ENCODE assay signal across 20 mouse cellular contexts in the genomic region with DNA sequence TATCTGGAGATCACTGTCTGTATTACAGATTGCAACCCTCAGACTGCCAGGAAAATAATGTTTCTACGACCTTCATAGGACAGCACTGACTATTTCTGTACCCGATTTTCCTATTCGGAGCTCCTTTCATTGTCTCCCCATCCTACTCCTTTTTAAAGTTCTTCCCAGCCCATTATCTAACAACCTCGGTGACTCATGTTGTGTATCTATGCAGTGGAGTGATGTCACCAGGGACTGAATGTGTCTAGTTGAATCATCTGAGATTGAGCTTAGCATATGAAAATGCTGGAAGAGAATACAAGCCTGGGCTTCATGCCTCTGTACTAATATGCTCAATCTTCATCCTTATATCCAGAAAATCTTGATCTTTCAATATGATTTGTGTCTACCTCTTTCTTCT. TPM values are rescaled to one million over a fixed set of nuclear protein-coding genes. Genes with fewer than 3 reads are reported as not detected.
A peak's percentile ranks its signal among the peaks of the same experiment; 100 is the strongest.
DNase-seq lines count a peak whose midpoint lies in the region; ATAC-seq and TF ChIP-seq lines count a peak whose summit lies in the region.
"Had no signal": no experiment of that assay in that cellular context is flagged by ENCODE, and none has a peak within 500 bp of the region (broad histone marks: within the 10 kb centered on the region; RNA-seq: fewer than 3 reads in every experiment).

No protein-coding gene starts in this region.

- H3K27ac ChIP-seq in hindbrain, postnatal 0 days: no peak overlapping the region
- H3K27ac ChIP-seq: embryonic facial prominence, embryonic 12.5 days; forebrain, embryonic 15.5 days; heart, adult 2 months; heart, embryonic 15.5 days; hindbrain, embryonic 13.5 days; intestine, embryonic 15.5 days had no signal

- peak; percentile 29 for DNase-seq in adrenal gland, adult 2 months
- DNase-seq in adrenal gland, adult 8-10 months: no peak
- DNase-seq in layer of hippocampus, adult 9-11 months: peak; percentile 49
- no peak for DNase-seq in layer of hippocampus, postnatal 14 days (ENCODE audit: low spot score in 2 of 2)
- DNase-seq in MN1 (ENCODE audit: low spot score): peak; percentile 30
- DNase-seq in brain, adult 2 months (ENCODE audit: low read depth, low spot score): peak; percentile 86
- no peak for DNase-seq in hindbrain, postnatal 0 days (ENCODE audit: low spot score)
- DNase-seq: cerebellum, adult 11 months; cerebellum, adult 8-10 months; cerebellum, postnatal 25 days; gastrocnemius, postnatal 14 days; heart, adult 2 months; heart, postnatal 14 days had no signal

- no peak for ATAC-seq in hindbrain, postnatal 0 days
- ATAC-seq: forebrain, embryonic 15.5 days; intestine, embryonic 15.5 days had no signal

- no peak overlapping the region for H3K4me2 ChIP-seq in hindbrain, postnatal 0 days (ENCODE audit: low read depth, low read length)
- H3K4me2 ChIP-seq: embryonic facial prominence, embryonic 12.5 days; forebrain, embryonic 15.5 days; heart, embryonic 11.5 days; heart, embryonic 15.5 days; hindbrain, embryonic 13.5 days; intestine, embryonic 15.5 days had no signal

- no peaks in the 10 kb centered on the region for H3K36me3 ChIP-seq in hindbrain, postnatal 0 days (ENCODE audit: insufficient read depth, low read length)
- H3K36me3 ChIP-seq: embryonic facial prominence, embryonic 12.5 days; forebrain, embryonic 15.5 days; heart, embryonic 15.5 days; hindbrain, embryonic 13.5 days; intestine, embryonic 15.5 days had no signal

- H3K4me3 ChIP-seq in hindbrain, postnatal 0 days (ENCODE audit: low read length): no peak overlapping the region
- H3K4me3 ChIP-seq: embryonic facial prominence, embryonic 12.5 days; forebrain, embryonic 15.5 days; heart, adult 2 months; heart, embryonic 15.5 days; hindbrain, embryonic 13.5 days; intestine, embryonic 15.5 days had no signal

- H3K27me3 ChIP-seq in hindbrain, postnatal 0 days (ENCODE audit: insufficient read depth, low read length): no peaks in the 10 kb centered on the region
- H3K27me3 ChIP-seq: embryonic facial prominence, embryonic 12.5 days; forebrain, embryonic 15.5 days; heart, embryonic 15.5 days; hindbrain, embryonic 13.5 days; intestine, embryonic 15.5 days had no signal

- no peak for TF ChIP-seq CTCF in hindbrain, postnatal 0 days (IDR thresholded peaks at IDR 0.05; ENCODE audit: low read depth)

- no peak overlapping the region for H3K9ac ChIP-seq in hindbrain, postnatal 0 days (replicated peaks; ENCODE audit: low read length)
- H3K9ac ChIP-seq: embryonic facial prominence, embryonic 12.5 days; forebrain, embryonic 15.5 days; heart, embryonic 15.5 days; hindbrain, embryonic 13.5 days; intestine, embryonic 15.5 days had no signal

- no peaks in the 10 kb centered on the region for H3K4me1 ChIP-seq in hindbrain, postnatal 0 days (ENCODE audit: insufficient read depth, low read length)
- H3K4me1 ChIP-seq: embryonic facial prominence, embryonic 12.5 days; forebrain, embryonic 15.5 days; heart, embryonic 15.5 days; hindbrain, embryonic 13.5 days; intestine, embryonic 15.5 days had no signal

- WGBS in hindbrain, postnatal 0 days: 93% methylated on average over 4 of the region's 4 CpGs

- no peaks in the 10 kb centered on the region for H3K9me3 ChIP-seq in hindbrain, postnatal 0 days (ENCODE audit: low read length)
- H3K9me3 ChIP-seq: heart, embryonic 15.5 days; hindbrain, embryonic 13.5 days; intestine, embryonic 15.5 days had no signal

RNA-seq across cellular contexts. Expression of gene Syn3, which starts 15.1 kb away (rescaled TPM):
- total RNA-seq in adrenal gland, adult 2 months (2021): 1 to 10 TPM; 2.7 to 3.6 TPM
- 1.1 and 1.3 TPM in 2 replicates for polyA plus RNA-seq in adrenal gland, adult 2 months (2012; rRNA removed)
- 1 to 10 TPM; 3.7 to 5.7 (median 4.2) TPM for total RNA-seq in adrenal gland, adult 8-10 months (2022)
- 10 to 100 TPM; 27.1 to 28.4 TPM for total RNA-seq in layer of hippocampus, postnatal 14 days (2021)
- 64.7 and 67.4 TPM in 2 replicates for total RNA-seq in hindbrain, postnatal 0 days (2014; rRNA removed)
- 15.1 and 18.3 TPM in 2 replicates for polyA plus RNA-seq in hindbrain, postnatal 0 days (2015; fragmentation: Nextera tagmentation; extraction: Ambion mirVana)
- total RNA-seq: MEL had no signal

Comparison
In these comparisons a context has a peak if more than half of its experiments do, and no peak if none do; other contexts are left out.
1. DNase-seq: peak in adrenal gland, adult 2 months (single experiment), layer of hippocampus, adult 9-11 months (single experiment), MN1 (single experiment) and brain, adult 2 months (single experiment); none in adrenal gland, adult 8-10 months (single experiment), layer of hippocampus, postnatal 14 days (0 of 2) and hindbrain, postnatal 0 days (single experiment).